Mouse (Mus musculus) liver, embryonic 12.5 days (tissue): Measurements from ENCODE around the gene Mypop. TPM values are rescaled to one million over a fixed set of nuclear protein-coding genes. Genes with fewer than 3 reads are reported as not detected.

Experiments used
- ATAC-seq: fragments of 200-750 bp; cut with Nextera tagmentation; 2 replicates; pipeline ENCODE4 v1.8.0; 2017; ENCODE audit warnings: moderate number of reproducible peaks, mild to moderate bottlenecking, moderate library complexity
- H3K27ac ChIP-seq: fragments of 300-500 bp; sonication (generic); 2 replicates; pipeline ENCODE4 v1.5.1; 2016; ENCODE audit warnings: mild to moderate bottlenecking
- H3K27me3 ChIP-seq: fragments of 300-500 bp; sonication (generic); replicated peaks from 2 replicates; pipeline ENCODE4 v1.6.1; 2016; ENCODE audit warnings: mild to moderate bottlenecking, moderate library complexity
- H3K36me3 ChIP-seq: fragments of 300-500 bp; sonication (generic); 2 replicates; pipeline ENCODE4 v1.6.1; 2016; ENCODE audit warnings: mild to moderate bottlenecking, moderate library complexity
- H3K4me1 ChIP-seq: fragments of 300-500 bp; sonication (generic); 2 replicates; pipeline ENCODE4 v1.6.1; 2016
- H3K4me2 ChIP-seq: fragments of 300-500 bp; sonication (generic); 2 replicates; pipeline ENCODE4 v1.6.1; 2016; ENCODE audit warnings: mild to moderate bottlenecking, moderate library complexity
- H3K4me3 ChIP-seq: fragments of 300-500 bp; sonication (generic); 2 replicates; pipeline ENCODE4 v1.5.1; 2016; ENCODE audit warnings: mild to moderate bottlenecking, moderate library complexity
- H3K9ac ChIP-seq: fragments of 300-500 bp; sonication (generic); 2 replicates; pipeline ENCODE4 v1.6.1; 2016; ENCODE audit warnings: mild to moderate bottlenecking, moderate library complexity
- H3K9me3 ChIP-seq: fragments of 300-500 bp; sonication (generic); replicated peaks from 2 replicates; pipeline ENCODE4 v1.6.1; 2016; ENCODE audit warnings: mild to moderate bottlenecking, moderate library complexity
- WGBS: fragments of 180-500 bp; shearing (Covaris S2); methylation state at CpG from one replicate; pipeline ENCODE4 v1.1.7; 2016; ENCODE audit not compliant: insufficient replicate concordance; 5-methylcytosine and 5-hydroxymethylcytosine counted together
- polyA plus RNA-seq: library from polyadenylated mRNA; unstranded; fragments of >200 nt; fragmentation: Nextera tagmentation; extraction: Ambion mirVana; gene quantifications from 2 replicates; pipeline ENCODE4 v1.2.1, GENCODE M21; 2016

Gene Mypop
- polyA plus RNA-seq, 1 experiment from 2014 or later, result 1.3 TPM

DNA sequence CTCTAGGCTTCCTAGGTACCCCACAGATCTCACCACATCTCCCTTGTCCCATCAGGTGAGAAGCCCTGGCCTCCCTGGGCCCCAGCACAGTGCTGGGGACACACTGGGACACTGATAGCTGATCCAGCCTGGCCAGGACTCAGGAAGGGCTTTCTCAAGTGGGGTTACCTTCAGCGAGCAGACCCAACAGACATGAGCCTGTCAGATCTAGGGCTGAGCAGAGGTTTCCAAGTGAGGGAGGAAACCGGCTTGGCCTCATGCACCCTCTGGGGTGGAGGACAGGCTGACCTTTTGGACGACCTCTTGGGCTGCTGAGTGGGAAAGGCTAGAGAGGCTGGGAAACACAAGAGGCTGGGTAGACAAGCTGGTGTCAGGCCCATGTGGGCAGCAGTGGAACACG, 60.1 kb downstream of the Mypop start:
- H3K27me3 ChIP-seq, result no peaks in the 10 kb centered on the region; the same call in 1 of the 2 replicates
- no peak overlapping the region for H3K9ac ChIP-seq
- H3K4me1 ChIP-seq, result no peaks in the 10 kb centered on the region
- no peaks in the 10 kb centered on the region for H3K9me3 ChIP-seq
- no peak for ATAC-seq
- H3K36me3 ChIP-seq, result peaks cover 93% of the 10 kb centered on the region
- H3K4me2 ChIP-seq, result no peak overlapping the region
- no peak overlapping the region for H3K27ac ChIP-seq
- 63% methylated on average over 4 of the region's 4 CpGs for WGBS
- no peak overlapping the region for H3K4me3 ChIP-seq

Other genes starting within 250 kb of the Mypop start
- not detected in 2 replicates for gene Psg19, start 192.7 kb upstream of the Mypop start, polyA plus RNA-seq
- gene Psg17, start 169.6 kb upstream of the Mypop start, polyA plus RNA-seq, result 0.06 TPM in 1 of 2 replicates, not detected in the other
- gene Mill2, start 151.3 kb upstream of the Mypop start, polyA plus RNA-seq, result 0.07 and 0.10 TPM in 2 replicates
- gene Pglyrp1, start 119.9 kb upstream of the Mypop start, polyA plus RNA-seq, result 8.9 and 10.0 TPM in 2 replicates
- gene Ccdc61, start 80.8 kb upstream of the Mypop start, polyA plus RNA-seq, result 16.8 and 18.3 TPM in 2 replicates
- 0.13 and 0.16 TPM in 2 replicates for gene Nova2, start 65.4 kb upstream of the Mypop start, polyA plus RNA-seq
- not detected in 2 replicates for gene Nanos2, start 3.8 kb upstream of the Mypop start, polyA plus RNA-seq
- 20.1 and 22.3 TPM in 2 replicates for gene Irf2bp1, start 12.8 kb downstream of the Mypop start, polyA plus RNA-seq
- 25.3 and 26.6 TPM in 2 replicates for gene Foxa3, start 32.3 kb downstream of the Mypop start, polyA plus RNA-seq
- 30.3 and 33.3 TPM in 2 replicates for gene Sympk, start 33.1 kb downstream of the Mypop start, polyA plus RNA-seq
- not detected in 2 replicates for gene Rsph6a, start 63.4 kb downstream of the Mypop start, polyA plus RNA-seq
- gene Dmwd, start 85.0 kb downstream of the Mypop start, polyA plus RNA-seq, result 7.4 and 7.9 TPM in 2 replicates
- gene Dmpk, start 92.6 kb downstream of the Mypop start, polyA plus RNA-seq, result 8.5 and 9.8 TPM in 2 replicates
- gene Six5, start 103.3 kb downstream of the Mypop start, polyA plus RNA-seq, result 1.8 TPM in 2 replicates
- gene Gm4969, start 127.1 kb downstream of the Mypop start, polyA plus RNA-seq, result 0.55 and 0.66 TPM in 2 replicates
- 8.1 and 10.1 TPM in 2 replicates for gene Fbxo46, start 128.6 kb downstream of the Mypop start, polyA plus RNA-seq
- 4.9 and 5.5 TPM in 2 replicates for gene Qpctl, start 158.0 kb downstream of the Mypop start, polyA plus RNA-seq
- gene Snrpd2, start 158.5 kb downstream of the Mypop start, polyA plus RNA-seq, result 97.8 and 98.3 TPM in 2 replicates
- gene Gipr, start 174.9 kb downstream of the Mypop start, polyA plus RNA-seq, result 0.18 and 0.41 TPM in 2 replicates
- 4.1 and 5.1 TPM in 2 replicates for gene Eml2, start 185.2 kb downstream of the Mypop start, polyA plus RNA-seq
- 0.51 and 0.62 TPM in 2 replicates for gene Gpr4, start 221.3 kb downstream of the Mypop start, polyA plus RNA-seq
- gene Opa3, start 237.1 kb downstream of the Mypop start, polyA plus RNA-seq, result 22.1 and 23.3 TPM in 2 replicates